Mouse (Mus musculus): Measurements from ENCODE around the gene Mon1b. TPM values are rescaled to one million over a fixed set of nuclear protein-coding genes. Genes with fewer than 3 reads are reported as not detected.

The Mon1b gene
- polyA plus RNA-seq, 1 experiment, result 4.9 TPM

DNA sequence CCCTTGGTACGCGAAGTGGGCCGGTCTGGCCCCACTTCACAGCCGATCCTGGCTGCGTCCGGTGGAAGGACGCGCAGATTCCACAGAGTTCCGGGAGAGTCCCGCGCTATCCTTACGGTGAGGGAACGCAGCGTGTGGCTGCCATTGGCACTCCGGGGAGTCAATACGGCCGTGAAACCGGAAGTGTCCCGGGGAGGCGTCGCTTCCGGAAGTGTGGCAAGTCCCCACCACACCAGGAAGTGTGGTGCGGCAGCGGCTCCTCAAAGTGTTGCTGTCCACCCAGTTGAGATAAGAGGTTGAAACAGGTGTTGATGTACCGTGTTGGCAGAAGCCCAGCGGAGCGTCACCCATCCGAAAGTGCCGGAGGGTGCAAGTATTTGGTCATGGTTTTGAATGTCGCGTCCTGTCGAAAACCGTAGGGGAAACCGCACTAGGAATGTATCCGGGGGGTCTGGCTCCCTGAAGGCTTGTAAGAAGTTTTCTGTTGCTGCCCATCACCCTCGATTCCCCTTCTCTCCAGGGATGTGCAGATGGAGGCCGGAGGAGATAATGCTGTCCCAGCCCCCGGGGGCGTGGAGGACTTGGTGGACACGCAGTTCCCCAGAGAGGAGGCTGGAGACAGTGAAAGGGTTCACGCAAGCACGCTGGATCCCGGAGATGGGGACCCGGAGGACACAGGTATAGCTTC, 349 bp downstream of the Mon1b start:
- Histone ChIP-seq H3K4me2 (ENCODE audit: low read depth) (peak overlapping the region; percentile 89), H3K4me3 (peak overlapping the region; percentile 88), H3K27me3 (ENCODE audit: control insufficient read depth, insufficient read depth, insufficient read length) (no peaks in the 10 kb centered on the region), H3K79me2 (ENCODE audit: control insufficient read depth, insufficient read depth) (no peaks in the 10 kb centered on the region), H3K36me3 (ENCODE audit: control insufficient read depth, insufficient read depth) (no peaks in the 10 kb centered on the region), H3ac (ENCODE audit: control insufficient read depth, insufficient read length) (peak overlapping the region; percentile 39)
- no peak for TF ChIP-seq USF1 (IDR thresholded peaks at IDR 0.05; ENCODE audit: low read depth)
- TF ChIP-seq TCF12 (IDR thresholded peaks at IDR 0.05; ENCODE audit: insufficient read depth, poor library complexity, severe bottlenecking), result no peak
- no peak for TF ChIP-seq CEBPB (IDR thresholded peaks at IDR 0.05; ENCODE audit: insufficient read depth, poor library complexity, severe bottlenecking)
- peak; percentile 68 for TF ChIP-seq POLR2A (IDR thresholded peaks at IDR 0.05; ENCODE audit: insufficient read length, low read depth)
- TF ChIP-seq MAX (IDR thresholded peaks at IDR 0.05; ENCODE audit: low read depth), result no peak
- no peak for TF ChIP-seq MYOG (IDR thresholded peaks at IDR 0.05; ENCODE audit: control insufficient read depth in 1 of 3, insufficient read depth in 1 of 3, insufficient read length in 2 of 3, low read depth in 2 of 3)
- peak; percentile 52 for TF ChIP-seq REST (IDR thresholded peaks at IDR 0.05; ENCODE audit: insufficient read depth, insufficient read length)
- peak in 2 of 3 experiments; percentile 36 to 53 for TF ChIP-seq MYOD1 (IDR thresholded peaks at IDR 0.05; ENCODE audit: control insufficient read depth in 1 of 3, insufficient read length in 2 of 3, low read depth in 2 of 3)
- no peak for TF ChIP-seq E2F4 (IDR thresholded peaks at IDR 0.05; ENCODE audit: insufficient read depth)
- TF ChIP-seq TCF3 (IDR thresholded peaks at IDR 0.05; ENCODE audit: insufficient read length, low read depth), result no peak
- TF ChIP-seq POLR2AphosphoS2 (IDR thresholded peaks at IDR 0.05; ENCODE audit: insufficient read length, low read depth), result peak; percentile 69
- TF ChIP-seq SRF (IDR thresholded peaks at IDR 0.05; ENCODE audit: control insufficient read depth, insufficient read length, low read depth), result no peak

DNA sequence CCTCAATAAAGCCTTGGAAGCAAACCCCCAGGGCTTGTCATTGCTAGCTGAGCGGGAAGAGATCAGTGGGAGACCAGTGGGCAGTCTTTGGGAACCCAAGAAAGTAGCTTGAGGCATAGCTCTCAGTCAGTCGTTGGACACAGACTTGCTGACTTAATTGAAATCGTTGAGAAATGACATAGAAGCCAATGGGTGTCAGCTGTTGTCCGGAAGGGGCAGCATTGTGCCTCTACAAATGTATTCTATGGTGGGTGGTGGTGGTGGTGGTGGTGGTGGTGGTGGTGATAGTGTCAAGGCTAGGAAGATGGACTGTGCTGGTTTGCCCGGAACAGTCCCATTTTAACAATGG, 867 bp downstream of the Mon1b start:
- H3ac ChIP-seq (ENCODE audit: control insufficient read depth, insufficient read length), result peak overlapping the region; percentile 39
- no peak for TF ChIP-seq MYOD1 (IDR thresholded peaks at IDR 0.05; ENCODE audit: control insufficient read depth in 1 of 3, insufficient read length in 2 of 3, low read depth in 2 of 3)
- no peak for TF ChIP-seq POLR2A (IDR thresholded peaks at IDR 0.05; ENCODE audit: insufficient read length, low read depth)
- no peak for TF ChIP-seq SRF (IDR thresholded peaks at IDR 0.05; ENCODE audit: control insufficient read depth, insufficient read length, low read depth)
- no peak for TF ChIP-seq E2F4 (IDR thresholded peaks at IDR 0.05; ENCODE audit: insufficient read depth)
- TF ChIP-seq TCF3 (IDR thresholded peaks at IDR 0.05; ENCODE audit: insufficient read length, low read depth), result no peak
- no peak for TF ChIP-seq MAX (IDR thresholded peaks at IDR 0.05; ENCODE audit: low read depth)
- no peaks in the 10 kb centered on the region for H3K27me3 ChIP-seq (ENCODE audit: control insufficient read depth, insufficient read depth, insufficient read length)
- H3K4me3 ChIP-seq, result peak overlapping the region; percentile 88
- peak overlapping the region; percentile 89 for H3K4me2 ChIP-seq (ENCODE audit: low read depth)
- H3K36me3 ChIP-seq (ENCODE audit: control insufficient read depth, insufficient read depth), result peaks cover 2% of the 10 kb centered on the region
- H3K79me2 ChIP-seq (ENCODE audit: control insufficient read depth, insufficient read depth), result no peaks in the 10 kb centered on the region

DNA sequence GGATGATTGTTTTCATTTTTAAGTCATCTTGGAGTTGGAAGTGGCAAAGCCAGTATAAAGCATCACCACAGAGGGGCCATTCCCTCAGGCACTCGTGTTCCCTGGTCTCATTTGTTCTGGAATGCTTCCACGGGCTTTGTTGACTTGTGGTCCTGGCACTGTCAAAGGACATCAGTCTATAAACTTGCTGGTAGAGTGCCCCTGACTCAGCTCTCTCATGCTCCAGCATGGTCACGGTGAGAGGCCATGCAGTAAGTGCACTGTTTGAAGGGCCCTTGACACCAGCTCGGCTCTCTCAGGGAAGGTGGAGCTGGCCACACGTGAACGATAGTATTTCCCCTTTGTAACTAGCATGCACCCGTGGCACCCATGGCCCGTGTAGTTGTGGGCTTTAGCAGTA, 5.0 kb downstream of the Mon1b start:
- H3K36me3 ChIP-seq (ENCODE audit: control insufficient read depth, insufficient read depth), result peaks cover 3% of the 10 kb centered on the region
- H3K27me3 ChIP-seq (ENCODE audit: control insufficient read depth, insufficient read depth, insufficient read length), result no peaks in the 10 kb centered on the region
- no peak overlapping the region for H3ac ChIP-seq (ENCODE audit: control insufficient read depth, insufficient read length)
- H3K4me3 ChIP-seq, result no peak overlapping the region
- TF ChIP-seq TCF3 (IDR thresholded peaks at IDR 0.05; ENCODE audit: insufficient read length, low read depth) (no peak), MYOD1 (IDR thresholded peaks at IDR 0.05; ENCODE audit: control insufficient read depth in 1 of 3, insufficient read length in 2 of 3, low read depth in 2 of 3) (no peak), MYOG (IDR thresholded peaks at IDR 0.05; ENCODE audit: control insufficient read depth in 1 of 3, insufficient read depth in 1 of 3, insufficient read length in 2 of 3, low read depth in 2 of 3) (no peak), CEBPB (IDR thresholded peaks at IDR 0.05; ENCODE audit: insufficient read depth, poor library complexity, severe bottlenecking) (no peak), E2F4 (IDR thresholded peaks at IDR 0.05; ENCODE audit: insufficient read depth) (no peak), USF1 (IDR thresholded peaks at IDR 0.05; ENCODE audit: low read depth) (no peak), POLR2A (IDR thresholded peaks at IDR 0.05; ENCODE audit: insufficient read length, low read depth) (no peak)
- no peak overlapping the region for H3K4me2 ChIP-seq (ENCODE audit: low read depth)
- H3K79me2 ChIP-seq (ENCODE audit: control insufficient read depth, insufficient read depth), result no peaks in the 10 kb centered on the region

DNA sequence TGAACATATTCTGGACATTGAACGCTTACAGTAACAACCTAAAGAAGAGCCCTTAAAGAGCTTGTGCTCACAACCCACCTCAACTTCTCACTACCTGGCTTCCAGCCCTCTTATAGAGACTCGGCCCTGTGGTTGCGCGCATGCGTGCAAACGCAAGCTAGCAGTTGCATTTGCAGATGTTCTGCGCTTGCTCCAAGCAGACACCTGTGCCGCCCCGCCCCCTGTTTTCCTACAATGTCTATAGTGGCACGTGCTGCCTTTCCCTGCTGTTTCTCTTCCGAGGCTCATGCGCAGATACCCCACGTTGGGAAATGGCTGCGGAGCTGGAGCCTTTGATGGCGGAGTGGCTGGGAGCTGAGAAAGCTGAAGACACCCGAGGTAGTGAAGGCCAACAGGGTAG, 7.5 kb downstream of the Mon1b start, which contains the start of gene Syce1l:
Syce1l (plus strand) TSS at position 288 of the 400 bp plus-strand sequence.
- no peak within 1 kb of the TSS for H3K4me3 ChIP-seq
- TF ChIP-seq MYOG (IDR thresholded peaks at IDR 0.05; ENCODE audit: control insufficient read depth in 1 of 3, insufficient read depth in 1 of 3, insufficient read length in 2 of 3, low read depth in 2 of 3), result no peak
- no peak for TF ChIP-seq MAX (IDR thresholded peaks at IDR 0.05; ENCODE audit: low read depth)
- no peak for TF ChIP-seq USF1 (IDR thresholded peaks at IDR 0.05; ENCODE audit: low read depth)
- TF ChIP-seq E2F4 (IDR thresholded peaks at IDR 0.05; ENCODE audit: insufficient read depth), result no peak
- no peak for TF ChIP-seq POLR2AphosphoS2 (IDR thresholded peaks at IDR 0.05; ENCODE audit: insufficient read length, low read depth)
- H3ac ChIP-seq (ENCODE audit: control insufficient read depth, insufficient read length), result no peak within 1 kb of the TSS
- no peak within 1 kb of the TSS for H3K4me2 ChIP-seq (ENCODE audit: low read depth)
- no peaks in the 10 kb centered on the region for H3K27me3 ChIP-seq (ENCODE audit: control insufficient read depth, insufficient read depth, insufficient read length)
- H3K79me2 ChIP-seq (ENCODE audit: control insufficient read depth, insufficient read depth), result no peaks in the 10 kb centered on the region
- peaks cover 3% of the 10 kb centered on the region for H3K36me3 ChIP-seq (ENCODE audit: control insufficient read depth, insufficient read depth)

DNA sequence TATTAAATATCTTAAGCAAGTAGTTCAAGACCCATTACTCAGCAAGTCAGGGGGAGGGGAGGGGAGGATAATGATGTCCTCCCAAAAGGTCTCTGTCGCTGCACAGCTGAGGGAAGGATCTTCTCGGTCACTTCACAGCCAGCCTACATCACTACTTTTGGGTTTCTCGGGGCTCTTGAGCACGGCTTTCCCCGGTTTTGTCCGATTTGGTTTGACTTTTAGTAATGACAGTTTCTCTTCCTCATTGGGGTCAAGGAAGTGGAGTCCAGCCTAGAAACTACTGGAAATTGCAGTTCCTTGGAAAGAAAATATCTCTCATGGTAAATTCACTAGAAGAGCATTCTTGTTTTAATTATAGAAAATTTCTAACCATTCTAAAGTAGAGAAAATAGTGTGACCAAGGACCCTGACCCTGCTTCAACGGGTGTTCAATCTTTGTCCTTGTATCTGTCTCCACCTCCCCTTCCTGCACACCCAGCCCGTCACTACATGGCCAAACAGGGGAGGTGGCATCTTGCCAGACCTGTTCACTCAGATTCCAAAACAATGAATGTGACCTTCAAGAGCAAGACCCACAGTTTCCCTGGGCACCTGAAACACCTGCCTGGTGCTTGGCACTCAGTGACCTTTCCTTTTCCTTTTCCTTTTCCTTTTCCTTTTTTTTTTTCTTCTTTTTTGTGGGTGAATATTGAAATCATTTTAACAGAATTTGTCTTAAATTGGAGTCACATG, 8.3 kb downstream of the Mon1b start:
- H3K4me2 ChIP-seq (ENCODE audit: low read depth), result no peak overlapping the region
- TF ChIP-seq MYOD1 (IDR thresholded peaks at IDR 0.05; ENCODE audit: control insufficient read depth in 1 of 3, insufficient read length in 2 of 3, low read depth in 2 of 3) (no peak), CEBPB (IDR thresholded peaks at IDR 0.05; ENCODE audit: insufficient read depth, poor library complexity, severe bottlenecking) (no peak), TCF3 (IDR thresholded peaks at IDR 0.05; ENCODE audit: insufficient read length, low read depth) (no peak), REST (IDR thresholded peaks at IDR 0.05; ENCODE audit: insufficient read depth, insufficient read length) (no peak), E2F4 (IDR thresholded peaks at IDR 0.05; ENCODE audit: insufficient read depth) (no peak), MAX (IDR thresholded peaks at IDR 0.05; ENCODE audit: low read depth) (no peak), USF1 (IDR thresholded peaks at IDR 0.05; ENCODE audit: low read depth) (no peak), POLR2A (IDR thresholded peaks at IDR 0.05; ENCODE audit: insufficient read length, low read depth) (no peak), MYOG (IDR thresholded peaks at IDR 0.05; ENCODE audit: control insufficient read depth in 1 of 3, insufficient read depth in 1 of 3, insufficient read length in 2 of 3, low read depth in 2 of 3) (no peak), SRF (IDR thresholded peaks at IDR 0.05; ENCODE audit: control insufficient read depth, insufficient read length, low read depth) (no peak), TCF12 (IDR thresholded peaks at IDR 0.05; ENCODE audit: insufficient read depth, poor library complexity, severe bottlenecking) (no peak), POLR2AphosphoS2 (IDR thresholded peaks at IDR 0.05; ENCODE audit: insufficient read length, low read depth) (no peak)
- no peak overlapping the region for H3ac ChIP-seq (ENCODE audit: control insufficient read depth, insufficient read length)
- H3K4me3 ChIP-seq, result no peak overlapping the region
- H3K79me2 ChIP-seq (ENCODE audit: control insufficient read depth, insufficient read depth), result no peaks in the 10 kb centered on the region
- H3K27me3 ChIP-seq (ENCODE audit: control insufficient read depth, insufficient read depth, insufficient read length), result no peaks in the 10 kb centered on the region
- H3K36me3 ChIP-seq (ENCODE audit: control insufficient read depth, insufficient read depth), result peaks cover 3% of the 10 kb centered on the region

Data from myocyte (in vitro differentiated cells).